Mouse (Mus musculus) C2C12 (cell line): Measurements from ENCODE around the gene R3hdml. TPM values are rescaled to one million over a fixed set of nuclear protein-coding genes. Genes with fewer than 3 reads are reported as not detected.

Experiments used
- H3K27me3 ChIP-seq: one replicate; pipeline ENCODE4 v1.6.1; 2011; ENCODE audit not compliant: control insufficient read depth, insufficient read depth, insufficient read length
- H3K36me3 ChIP-seq: one replicate; pipeline ENCODE4 v1.6.1; 2011; ENCODE audit not compliant: control insufficient read depth, insufficient read depth
- H3K4me3 ChIP-seq: one replicate; pipeline ENCODE4 v1.5.1; 2011; ENCODE audit warnings: mild to moderate bottlenecking, control low read depth; ENCODE audit not compliant: poor library complexity, insufficient read depth, severe bottlenecking
- H3K79me2 ChIP-seq: one replicate; pipeline ENCODE4 v1.6.1; 2011; ENCODE audit not compliant: control insufficient read depth, insufficient read depth
- H3K79me3 ChIP-seq: one replicate; pipeline ENCODE4 v1.6.1; 2011; ENCODE audit warnings: low read depth, control low read depth
- H3ac ChIP-seq: one replicate; pipeline ENCODE3; 2011; ENCODE audit warnings: low read depth; ENCODE audit not compliant: control insufficient read depth, insufficient read length
- CEBPB ChIP-seq: IDR thresholded peaks from one replicate; pipeline ENCODE4 v1.6.1; 2011; ENCODE audit warnings: low read depth, mild to moderate bottlenecking, control low read depth, moderate library complexity
- CTCF ChIP-seq: IDR thresholded peaks from one replicate; pipeline ENCODE4 v1.5.1; 2011; ENCODE audit not compliant: control insufficient read depth, insufficient read depth, insufficient read length
- FOSL1 ChIP-seq: IDR thresholded peaks from one replicate; pipeline ENCODE4 v1.8.0; 2011; ENCODE audit warnings: mild to moderate bottlenecking, low read length; ENCODE audit not compliant: poor library complexity, insufficient read depth, severe bottlenecking
- MAX ChIP-seq: IDR thresholded peaks from one replicate; pipeline ENCODE4 v1.6.1; 2011; ENCODE audit warnings: mild to moderate bottlenecking, control low read depth
- MYOD1 ChIP-seq: IDR thresholded peaks from one replicate; pipeline ENCODE4 v1.6.1; 2011; ENCODE audit warnings: low read depth; ENCODE audit not compliant: control insufficient read depth, insufficient read length
- MYOG ChIP-seq: IDR thresholded peaks from one replicate; pipeline ENCODE4 v1.6.1; 2011; ENCODE audit not compliant: control insufficient read depth, insufficient read length; ENCODE audit errors: extremely low read depth
- USF1 ChIP-seq: IDR thresholded peaks from one replicate; pipeline ENCODE4 v1.6.1; 2011; ENCODE audit warnings: low read depth, mild to moderate bottlenecking, control low read depth, moderate library complexity
- polyA plus RNA-seq: library from polyadenylated mRNA; unstranded; fragments of >200 nt; fragmentation: generic; extraction: Trizol; gene quantifications from one replicate; pipeline ENCODE4 v1.2.1, GENCODE M21; 2012; ENCODE audit warnings: missing spikeins

R3hdml gene
- polyA plus RNA-seq, 1 experiment: 0.32 TPM

GRCm38 (mm10) chr2:163493031-163493430 is 913 bp downstream of the R3hdml start:
- Histone ChIP-seq H3K4me3 (no peak overlapping the region), H3K27me3 (peaks cover 41% of the 10 kb centered on the region), H3ac (no peak overlapping the region), H3K79me3 (no peaks in the 10 kb centered on the region), H3K79me2 (no peaks in the 10 kb centered on the region), H3K36me3 (no peaks in the 10 kb centered on the region)
- TF ChIP-seq CTCF: no peak
- no peak for TF ChIP-seq MAX
- no peak for TF ChIP-seq MYOD1
- TF ChIP-seq CEBPB: no peak
- no peak for TF ChIP-seq MYOG
- TF ChIP-seq USF1: no peak
- TF ChIP-seq FOSL1: no peak

- Histone ChIP-seq H3K27me3 (peaks cover 41% of the 10 kb centered on the region), H3ac (no peak overlapping the region), H3K4me3 (no peak overlapping the region), H3K36me3 (no peaks in the 10 kb centered on the region), H3K79me2 (no peaks in the 10 kb centered on the region), H3K79me3 (no peaks in the 10 kb centered on the region)
- no peak for TF ChIP-seq CEBPB
- TF ChIP-seq MAX: peak; percentile 27
Measured at GRCm38 (mm10) chr2:163493976-163494375, 1.9 kb downstream of the R3hdml start.

GRCm38 (mm10) chr2:163494456-163494855 is 2.3 kb downstream of the R3hdml start:
- TF ChIP-seq CEBPB (no peak), MYOD1 (no peak), USF1 (no peak), FOSL1 (no peak), MAX (no peak), CTCF (no peak), MYOG (no peak)
- Histone ChIP-seq H3ac (no peak overlapping the region), H3K36me3 (no peaks in the 10 kb centered on the region), H3K79me2 (no peaks in the 10 kb centered on the region), H3K79me3 (no peaks in the 10 kb centered on the region), H3K4me3 (no peak overlapping the region), H3K27me3 (peaks cover 42% of the 10 kb centered on the region)

GRCm38 (mm10) chr2:163502219-163502618 is 10.1 kb downstream of the R3hdml start:
- Histone ChIP-seq H3K36me3 (no peaks in the 10 kb centered on the region), H3K4me3 (no peak overlapping the region), H3K79me2 (no peaks in the 10 kb centered on the region), H3K79me3 (no peaks in the 10 kb centered on the region), H3ac (no peak overlapping the region), H3K27me3 (peaks cover 56% of the 10 kb centered on the region)
- no peak for TF ChIP-seq CEBPB
- no peak for TF ChIP-seq MAX
- TF ChIP-seq CTCF: no peak

GRCm38 (mm10) chr2:163503191-163503590 is 11.1 kb downstream of the R3hdml start:
- Histone ChIP-seq H3K79me2 (no peaks in the 10 kb centered on the region), H3K36me3 (no peaks in the 10 kb centered on the region), H3K27me3 (peaks cover 60% of the 10 kb centered on the region), H3ac (no peak overlapping the region), H3K4me3 (no peak overlapping the region), H3K79me3 (no peaks in the 10 kb centered on the region)
- no peak for TF ChIP-seq MAX
- no peak for TF ChIP-seq MYOD1
- no peak for TF ChIP-seq CTCF

- Histone ChIP-seq H3K36me3 (no peaks in the 10 kb centered on the region), H3K4me3 (no peak within 1 kb of the TSS), H3K27me3 (peaks cover 52% of the 10 kb centered on the region), H3ac (no peak within 1 kb of the TSS), H3K79me3 (no peaks in the 10 kb centered on the region), H3K79me2 (no peaks in the 10 kb centered on the region)
- TF ChIP-seq MYOG (no peak), FOSL1 (no peak), MAX (no peak), MYOD1 (no peak), CTCF (no peak), CEBPB (no peak), USF1 (no peak)
Measured at GRCm38 (mm10) chr2:163506300-163507004, 14.3 kb downstream of the R3hdml start, which contains the start of gene Hnf4a. TSS of gene Hnf4a (plus strand) at chr2:163506808.
